Mouse (Mus musculus) layer of hippocampus, postnatal 36 days (tissue): ENCODE measurements at regions not wholly inside any gene's neighbourhood (a gene's known extent, or its start where the extent isn't known, plus 50 kb on each side); places are given as distances from the start of the nearest gene placed in this dataset.

Experiments used
- DNase-seq, 2 experiments: peaks; one replicate each; pipeline ENCODE4 v3.0.0; 2022

- DNase-seq = no peak
Observed at GRCm38 (mm10) chr12:11887291-11887690, 374.6 kb upstream of the Fam49a start.

- DNase-seq = no peak
Observed at GRCm38 (mm10) chr12:11899031-11899430, 362.9 kb upstream of the Fam49a start.

- no peak for DNase-seq
Observed at GRCm38 (mm10) chr12:11906588-11906987, 355.4 kb upstream of the Fam49a start.
